Mouse (Mus musculus): ENCODE data around the gene Crlf1. TPM values are rescaled to one million over a fixed set of nuclear protein-coding genes. Genes with fewer than 3 reads are reported as not detected.
A peak's percentile ranks its signal among the peaks of the same experiment; 100 is the strongest.

Gene Crlf1
- polyA plus RNA-seq, 1 experiment from 2014 or later: 6.1 TPM

- WGBS: 0% methylated on average over 32 of the region's 32 CpGs
- Histone ChIP-seq H3K4me1 (replicated peaks; ENCODE audit: control insufficient read depth, insufficient read depth, low read length) (peaks cover 26% of the 10 kb centered on the region), H3K4me2 (ENCODE audit: low read length) (peak overlapping the region; percentile 94), H3K27me3 (replicated peaks; ENCODE audit: control insufficient read depth, insufficient read depth, low read length) (no peaks in the 10 kb centered on the region), H3K27ac (ENCODE audit: low read length) (peak overlapping the region; percentile 96), H3K9me3 (ENCODE audit: control insufficient read depth, low read length) (no peaks in the 10 kb centered on the region), H3K9ac (replicated peaks; ENCODE audit: low read depth, low read length) (peak overlapping the region; percentile 57), H3K4me3 (replicated peaks; ENCODE audit: low read length) (peak overlapping the region; percentile 87), H3K36me3 (ENCODE audit: control insufficient read depth, insufficient read depth) (peaks cover 2% of the 10 kb centered on the region; the same call in 1 of the 2 replicates)
- ATAC-seq: peak; percentile 78
Measured at GRCm38 (mm10) chr8:70538633-70539076, 45.7 kb downstream of the Crlf1 start.

- H3K27me3 ChIP-seq (replicated peaks; ENCODE audit: control insufficient read depth, insufficient read depth, low read length): no peaks in the 10 kb centered on the region
- ATAC-seq: peak; percentile 88
- no peaks in the 10 kb centered on the region for H3K9me3 ChIP-seq (ENCODE audit: control insufficient read depth, low read length)
- peak within 1 kb of the TSS; percentile 89 for H3K9ac ChIP-seq (replicated peaks; ENCODE audit: low read depth, low read length)
- H3K4me3 ChIP-seq (replicated peaks; ENCODE audit: low read length): peak within 1 kb of the TSS; percentile 87
- H3K36me3 ChIP-seq (ENCODE audit: control insufficient read depth, insufficient read depth): peaks cover 2% of the 10 kb centered on the region; the same call in 1 of the 2 replicates
- H3K27ac ChIP-seq (ENCODE audit: low read length): peak within 1 kb of the TSS; percentile 96
- H3K4me2 ChIP-seq (ENCODE audit: low read length): peak within 1 kb of the TSS; percentile 94
- WGBS: under 1% methylated on average over 57 of the region's 58 CpGs
- peaks cover 26% of the 10 kb centered on the region for H3K4me1 ChIP-seq (replicated peaks; ENCODE audit: control insufficient read depth, insufficient read depth, low read length)
Measured at GRCm38 (mm10) chr8:70539077-70539813, 46.3 kb downstream of the Crlf1 start, which contains the start of gene Ell. Ell (plus strand) TSS chr8:70539457.

GRCm38 (mm10) chr8:70540013-70540506 is 47.1 kb downstream of the Crlf1 start:
- 16% methylated on average over 4 of the region's 4 CpGs for WGBS
- Histone ChIP-seq H3K27me3 (replicated peaks; ENCODE audit: control insufficient read depth, insufficient read depth, low read length) (no peaks in the 10 kb centered on the region), H3K27ac (ENCODE audit: low read length) (peak overlapping the region; percentile 96; the same call in 1 of the 2 replicates), H3K4me2 (ENCODE audit: low read length) (peak overlapping the region; percentile 94), H3K36me3 (ENCODE audit: control insufficient read depth, insufficient read depth) (0 out of 2 replicates have a peak, but pooled peaks cover 2% of the 10 kb centered on the region), H3K9me3 (ENCODE audit: control insufficient read depth, low read length) (no peaks in the 10 kb centered on the region), H3K4me1 (replicated peaks; ENCODE audit: control insufficient read depth, insufficient read depth, low read length) (peaks cover 26% of the 10 kb centered on the region), H3K9ac (replicated peaks; ENCODE audit: low read depth, low read length) (peak overlapping the region; percentile 89), H3K4me3 (replicated peaks; ENCODE audit: low read length) (peak overlapping the region; percentile 87)
- ATAC-seq: no peak

GRCm38 (mm10) chr8:70540507-70541071 is 47.6 kb downstream of the Crlf1 start:
- Histone ChIP-seq H3K9ac (replicated peaks; ENCODE audit: low read depth, low read length) (peak overlapping the region; percentile 89), H3K4me2 (ENCODE audit: low read length) (peak overlapping the region; percentile 94), H3K4me3 (replicated peaks; ENCODE audit: low read length) (peak overlapping the region; percentile 87), H3K9me3 (ENCODE audit: control insufficient read depth, low read length) (no peaks in the 10 kb centered on the region), H3K36me3 (ENCODE audit: control insufficient read depth, insufficient read depth) (0 out of 2 replicates have a peak, but pooled peaks cover 2% of the 10 kb centered on the region), H3K4me1 (replicated peaks; ENCODE audit: control insufficient read depth, insufficient read depth, low read length) (peaks cover 26% of the 10 kb centered on the region), H3K27ac (ENCODE audit: low read length) (no peak overlapping the region), H3K27me3 (replicated peaks; ENCODE audit: control insufficient read depth, insufficient read depth, low read length) (no peaks in the 10 kb centered on the region)
- 60% methylated on average over 7 of the region's 7 CpGs for WGBS
- no peak for ATAC-seq

- Histone ChIP-seq H3K4me1 (replicated peaks; ENCODE audit: control insufficient read depth, insufficient read depth, low read length) (peaks cover 26% of the 10 kb centered on the region), H3K9ac (replicated peaks; ENCODE audit: low read depth, low read length) (no peak overlapping the region; the same call in 1 of the 2 replicates), H3K27ac (ENCODE audit: low read length) (no peak overlapping the region), H3K27me3 (replicated peaks; ENCODE audit: control insufficient read depth, insufficient read depth, low read length) (no peaks in the 10 kb centered on the region), H3K4me2 (ENCODE audit: low read length) (peak overlapping the region; percentile 94), H3K9me3 (ENCODE audit: control insufficient read depth, low read length) (no peaks in the 10 kb centered on the region), H3K4me3 (replicated peaks; ENCODE audit: low read length) (peak overlapping the region; percentile 87; the same call in 1 of the 2 replicates), H3K36me3 (ENCODE audit: control insufficient read depth, insufficient read depth) (0 out of 2 replicates have a peak, but pooled peaks cover 2% of the 10 kb centered on the region)
- ATAC-seq: no peak
- WGBS: 84% methylated on average over 5 of the region's 5 CpGs
Measured at GRCm38 (mm10) chr8:70541081-70541480, 48.1 kb downstream of the Crlf1 start.

GRCm38 (mm10) chr8:70544200-70544687 is 51.3 kb downstream of the Crlf1 start:
- H3K4me1 ChIP-seq (replicated peaks; ENCODE audit: control insufficient read depth, insufficient read depth, low read length): peaks cover 18% of the 10 kb centered on the region
- H3K27ac ChIP-seq (ENCODE audit: low read length): no peak overlapping the region
- H3K9ac ChIP-seq (replicated peaks; ENCODE audit: low read depth, low read length): no peak overlapping the region
- no peak overlapping the region for H3K4me3 ChIP-seq (replicated peaks; ENCODE audit: low read length)
- no peaks in the 10 kb centered on the region for H3K36me3 ChIP-seq (ENCODE audit: control insufficient read depth, insufficient read depth)
- no peaks in the 10 kb centered on the region for H3K9me3 ChIP-seq (ENCODE audit: control insufficient read depth, low read length)
- H3K4me2 ChIP-seq (ENCODE audit: low read length): no peak overlapping the region
- no peak for ATAC-seq
- H3K27me3 ChIP-seq (replicated peaks; ENCODE audit: control insufficient read depth, insufficient read depth, low read length): no peaks in the 10 kb centered on the region
- 82% methylated on average over 6 of the region's 6 CpGs for WGBS

DNA sequence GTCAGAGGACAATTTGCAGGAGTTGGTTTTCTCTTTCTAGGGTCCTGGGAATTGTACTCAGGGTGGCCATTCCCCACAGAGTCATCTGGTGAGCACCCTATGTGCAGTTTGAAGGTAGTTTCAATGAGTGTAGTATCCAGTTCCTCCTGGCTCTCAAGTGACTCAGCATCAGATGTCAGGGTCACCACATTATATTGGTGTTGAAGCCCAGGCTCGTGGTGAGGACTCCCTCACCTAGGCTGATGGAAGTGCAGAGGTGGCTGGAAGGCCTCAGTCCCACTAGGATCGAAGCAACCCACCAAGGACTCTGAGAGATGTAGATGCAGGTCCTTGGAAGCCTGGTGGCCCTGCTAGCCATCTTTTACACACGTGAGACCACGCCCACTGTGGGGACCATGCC is 53.5 kb downstream of the Crlf1 start:
- no peaks in the 10 kb centered on the region for H3K27me3 ChIP-seq (replicated peaks; ENCODE audit: control insufficient read depth, insufficient read depth, low read length)
- H3K9me3 ChIP-seq (ENCODE audit: control insufficient read depth, low read length): no peaks in the 10 kb centered on the region
- ATAC-seq: no peak
- H3K4me2 ChIP-seq (ENCODE audit: low read length): no peak overlapping the region
- H3K27ac ChIP-seq (ENCODE audit: low read length): no peak overlapping the region
- 90% methylated on average over 4 of the region's 4 CpGs for WGBS
- no peaks in the 10 kb centered on the region for H3K36me3 ChIP-seq (ENCODE audit: control insufficient read depth, insufficient read depth)
- H3K4me3 ChIP-seq (replicated peaks; ENCODE audit: low read length): no peak overlapping the region
- H3K4me1 ChIP-seq (replicated peaks; ENCODE audit: control insufficient read depth, insufficient read depth, low read length): peaks cover 3% of the 10 kb centered on the region
- H3K9ac ChIP-seq (replicated peaks; ENCODE audit: low read depth, low read length): no peak overlapping the region

GRCm38 (mm10) chr8:70547762-70548161 is 54.8 kb downstream of the Crlf1 start:
- Histone ChIP-seq H3K4me3 (replicated peaks; ENCODE audit: low read length) (no peak overlapping the region), H3K4me1 (replicated peaks; ENCODE audit: control insufficient read depth, insufficient read depth, low read length) (no peaks in the 10 kb centered on the region), H3K27ac (ENCODE audit: low read length) (no peak overlapping the region), H3K27me3 (replicated peaks; ENCODE audit: control insufficient read depth, insufficient read depth, low read length) (no peaks in the 10 kb centered on the region), H3K9me3 (ENCODE audit: control insufficient read depth, low read length) (no peaks in the 10 kb centered on the region), H3K36me3 (ENCODE audit: control insufficient read depth, insufficient read depth) (no peaks in the 10 kb centered on the region), H3K4me2 (ENCODE audit: low read length) (no peak overlapping the region), H3K9ac (replicated peaks; ENCODE audit: low read depth, low read length) (no peak overlapping the region)
- 88% methylated on average over 6 of the region's 6 CpGs for WGBS
- ATAC-seq: no peak

Measured in forebrain, embryonic 16.5 days (tissue).